Mouse (Mus musculus) liver, adult 2 months (tissue): ENCODE data around the gene Tpgs1. TPM values are rescaled to one million over a fixed set of nuclear protein-coding genes. Genes with fewer than 3 reads are reported as not detected.

Experiments
- DNase-seq: peaks from one replicate; pipeline ENCODE4 v3.0.0-alpha.2; 2011; ENCODE audit warnings: low read depth, low spot score; ENCODE audit errors: extremely low read depth
- H3K27ac ChIP-seq: fragments of 200-500 bp; replicated peaks from 2 replicates; pipeline ENCODE4 v1.5.1; 2012; ENCODE audit warnings: low read depth, mild to moderate bottlenecking, control low read depth, inconsistent platforms, low read length; ENCODE audit not compliant: insufficient read depth
- H3K27me3 ChIP-seq: fragments of 200-500 bp; 2 replicates; pipeline ENCODE4 v1.6.1; 2012; ENCODE audit warnings: mild to moderate bottlenecking, moderate library complexity, low read length, inconsistent platforms; ENCODE audit not compliant: control insufficient read depth, insufficient read depth
- H3K36me3 ChIP-seq: fragments of 200-500 bp; 2 replicates; pipeline ENCODE4 v1.6.1; 2012; ENCODE audit warnings: low read length, inconsistent platforms; ENCODE audit not compliant: control insufficient read depth, insufficient read depth
- H3K4me1 ChIP-seq: fragments of 200-500 bp; 2 replicates; pipeline ENCODE4 v1.6.1; 2011; ENCODE audit warnings: low read length; ENCODE audit not compliant: control insufficient read depth, insufficient read depth
- H3K4me3 ChIP-seq: fragments of 200-500 bp; 2 replicates; pipeline ENCODE4 v1.5.1; 2011; ENCODE audit warnings: low read depth, mild to moderate bottlenecking, control low read depth, low read length, moderate library complexity; ENCODE audit not compliant: insufficient read depth
- H3K79me2 ChIP-seq: fragments of 200-500 bp; 2 replicates; pipeline ENCODE4 v1.6.1; 2012; ENCODE audit warnings: inconsistent platforms, mild to moderate bottlenecking, low read length, moderate library complexity; ENCODE audit not compliant: control insufficient read depth, insufficient read depth
- H3K9ac ChIP-seq: fragments of 200-500 bp; 2 replicates; pipeline ENCODE4 v1.6.1; 2012; ENCODE audit warnings: low read depth, mild to moderate bottlenecking, control low read depth, inconsistent platforms, low read length
- CTCF ChIP-seq: fragments of 200-500 bp; IDR thresholded peaks from 2 replicates; pipeline ENCODE4 v1.5.1; 2011; ENCODE audit warnings: low read depth, low read length, control low read depth
- POLR2A ChIP-seq: fragments of 200-500 bp; IDR thresholded peaks from 2 replicates; pipeline ENCODE4 v1.6.1; 2011; ENCODE audit warnings: low read length, control low read depth; ENCODE audit not compliant: insufficient read depth; ENCODE audit errors: extremely low read depth
- WGBS: fragments of 180-500 bp; shearing (Covaris S2); methylation state at CpG from one replicate; pipeline ENCODE4 v1.1.7; 2018; 5-methylcytosine and 5-hydroxymethylcytosine counted together
- polyA plus RNA-seq: library from polyadenylated mRNA; depleted of rRNA; stranded (reverse); fragments of >200 nt; gene quantifications from 2 replicates; pipeline ENCODE4 v1.2.3, GENCODE M21; 2012
- total RNA-seq: library from RNA; depleted of rRNA; stranded (reverse); fragments of >200 nt; gene quantifications from 2 replicates; pipeline ENCODE4 v1.2.3, GENCODE M21; 2014

Tpgs1 gene
- total and polyA plus RNA-seq, 2 experiments = 18.2 to 48.5 TPM

DNA sequence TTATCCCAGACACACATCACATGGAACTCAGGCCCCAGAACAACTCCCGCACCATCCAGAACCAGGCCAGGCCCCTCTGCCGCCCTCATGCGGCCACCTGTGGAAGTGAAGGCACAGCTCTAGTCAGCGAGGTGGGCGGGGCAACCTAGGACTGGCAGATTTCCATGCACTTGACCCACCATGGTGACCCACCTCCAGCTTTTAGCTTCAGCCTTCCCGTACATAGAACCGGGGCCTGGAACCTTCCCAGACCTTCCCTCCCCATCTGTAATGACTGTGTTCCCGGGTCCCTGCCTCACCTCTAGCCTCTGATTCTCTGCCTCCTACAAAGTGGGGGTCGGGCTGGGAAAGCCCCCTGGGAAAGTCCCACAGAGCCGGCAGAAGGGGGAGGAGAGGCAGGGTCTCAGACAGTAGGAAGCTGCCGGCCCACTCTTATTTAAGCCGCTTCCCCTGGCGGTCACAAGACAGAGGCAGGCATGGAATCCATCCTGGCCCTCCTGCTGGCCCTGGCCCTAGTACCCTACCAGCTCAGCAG is 5.0 kb upstream of the Tpgs1 start, which contains the start of gene Madcam1:
TSS of gene Madcam1 (plus strand) at position 429 of the 535 bp plus-strand sequence.
- Histone ChIP-seq H3K27me3 (no peaks in the 10 kb centered on the region), H3K4me1 (no peaks in the 10 kb centered on the region), H3K79me2 (no peaks in the 10 kb centered on the region), H3K9ac (no peak within 1 kb of the TSS), H3K4me3 (no peak within 1 kb of the TSS), H3K27ac (no peak within 1 kb of the TSS), H3K36me3 (no peaks in the 10 kb centered on the region)
- DNase-seq = no peak
- peak; percentile 92 for TF ChIP-seq CTCF
- no peak for TF ChIP-seq POLR2A
- 23% methylated on average over 13 of the region's 13 CpGs for WGBS

DNA sequence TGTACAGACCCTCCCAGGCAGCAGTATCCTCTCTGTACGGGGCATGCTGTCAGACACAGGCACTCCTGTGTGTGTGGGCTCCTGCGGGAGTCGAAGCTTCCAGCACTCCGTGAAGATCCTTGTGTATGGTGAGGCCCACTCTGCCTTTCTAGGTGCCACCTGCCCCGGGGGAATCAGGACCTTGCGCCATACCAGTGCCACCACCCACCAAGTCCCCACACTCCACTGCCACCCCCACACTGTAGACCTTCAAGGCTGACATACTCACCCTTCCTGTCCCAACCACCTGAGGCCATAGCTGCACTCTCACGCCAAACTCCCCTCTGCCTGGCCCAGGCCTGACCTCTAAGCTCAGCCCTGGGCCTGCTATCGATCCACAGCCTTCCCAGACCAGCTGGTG is 4.1 kb upstream of the Tpgs1 start:
- H3K9ac ChIP-seq = no peak overlapping the region
- no peaks in the 10 kb centered on the region for H3K36me3 ChIP-seq
- H3K79me2 ChIP-seq = peaks cover 5% of the 10 kb centered on the region; the same call in 1 of the 2 replicates
- no peak for DNase-seq
- WGBS = 83% methylated on average over 8 of the region's 8 CpGs
- peaks cover 2% of the 10 kb centered on the region for H3K4me1 ChIP-seq
- H3K27ac ChIP-seq = no peak overlapping the region
- TF ChIP-seq CTCF (no peak), POLR2A (no peak)
- no peak overlapping the region for H3K4me3 ChIP-seq
- H3K27me3 ChIP-seq = no peaks in the 10 kb centered on the region

DNA sequence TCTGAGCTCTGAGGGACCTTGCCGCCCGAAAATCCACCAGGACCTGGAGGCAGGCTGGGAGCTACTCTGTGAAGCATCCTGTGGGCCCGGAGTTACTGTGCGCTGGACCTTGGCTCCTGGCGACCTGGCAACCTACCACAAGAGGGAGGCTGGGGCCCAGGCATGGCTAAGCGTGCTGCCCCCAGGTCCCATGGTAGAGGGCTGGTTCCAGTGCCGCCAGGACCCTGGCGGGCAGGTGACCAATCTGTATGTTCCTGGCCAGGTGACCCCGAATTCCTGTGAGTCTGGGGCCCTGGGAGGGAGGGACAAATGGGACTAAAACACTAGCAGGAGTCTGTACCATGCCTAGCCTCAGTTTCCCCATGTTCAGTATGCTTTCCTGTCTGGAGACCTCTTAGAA is 2.7 kb upstream of the Tpgs1 start:
- Histone ChIP-seq H3K36me3 (no peaks in the 10 kb centered on the region), H3K4me3 (no peak overlapping the region), H3K79me2 (peaks cover 5% of the 10 kb centered on the region; the same call in 1 of the 2 replicates), H3K27ac (no peak overlapping the region), H3K27me3 (no peaks in the 10 kb centered on the region), H3K4me1 (peaks cover 7% of the 10 kb centered on the region), H3K9ac (no peak overlapping the region)
- 73% methylated on average over 9 of the region's 9 CpGs for WGBS
- TF ChIP-seq POLR2A (no peak), CTCF (no peak)
- no peak for DNase-seq

DNA sequence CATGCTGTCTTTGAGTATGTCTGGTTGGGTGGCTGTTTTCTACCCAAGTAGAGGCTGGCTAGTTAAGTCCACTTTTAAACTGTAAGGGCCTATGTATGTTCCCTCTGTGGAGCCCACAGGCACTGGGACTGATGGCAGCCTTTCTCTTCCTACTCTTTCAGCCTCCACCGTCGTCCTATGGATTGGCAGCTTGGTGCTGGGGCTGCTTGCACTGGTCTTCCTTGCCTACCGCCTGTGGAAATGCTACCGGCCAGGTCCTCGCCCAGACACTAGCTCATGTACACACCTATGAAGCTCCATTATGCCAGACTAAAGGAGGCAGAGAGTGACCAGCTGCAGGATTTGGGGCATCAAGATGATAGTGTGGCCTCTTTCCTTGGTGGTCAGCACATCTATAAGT is 1.1 kb upstream of the Tpgs1 start:
- TF ChIP-seq CTCF (no peak), POLR2A (no peak)
- WGBS = 79% methylated on average over 5 of the region's 5 CpGs
- H3K27ac ChIP-seq = no peak overlapping the region
- H3K79me2 ChIP-seq = peaks cover 5% of the 10 kb centered on the region; the same call in 1 of the 2 replicates
- no peaks in the 10 kb centered on the region for H3K27me3 ChIP-seq
- H3K36me3 ChIP-seq = no peaks in the 10 kb centered on the region
- H3K4me3 ChIP-seq = no peak overlapping the region
- no peak for DNase-seq
- no peak overlapping the region for H3K9ac ChIP-seq
- peaks cover 7% of the 10 kb centered on the region for H3K4me1 ChIP-seq

DNA sequence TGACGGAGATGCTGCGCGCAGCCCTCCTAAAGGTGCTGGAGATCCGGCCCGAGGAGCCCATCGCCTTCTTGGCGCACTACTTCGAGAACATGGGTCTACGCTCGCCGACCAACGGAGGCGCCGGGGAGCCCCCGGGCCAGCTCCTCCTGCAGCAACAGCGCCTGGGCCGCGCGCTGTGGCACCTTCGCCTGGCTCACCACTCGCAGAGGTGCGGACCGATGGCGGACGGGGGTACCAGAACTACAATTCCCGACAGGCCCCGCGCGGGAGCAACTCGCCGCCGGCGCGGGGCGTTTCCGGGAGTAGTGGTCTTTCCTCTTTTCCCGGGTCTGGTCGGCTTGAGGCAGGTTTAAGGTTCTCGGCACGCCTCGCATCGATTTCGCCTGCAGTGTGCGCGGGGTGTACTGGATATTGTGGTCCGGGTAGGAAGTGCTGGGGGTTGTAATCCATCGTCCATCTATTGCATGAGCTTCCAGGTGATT is 448 bp downstream of the Tpgs1 start:
- H3K4me1 ChIP-seq = peaks cover 7% of the 10 kb centered on the region
- under 1% methylated on average over 47 of the region's 47 CpGs for WGBS
- no peaks in the 10 kb centered on the region for H3K27me3 ChIP-seq
- H3K79me2 ChIP-seq = peaks cover 5% of the 10 kb centered on the region; the same call in 1 of the 2 replicates
- no peaks in the 10 kb centered on the region for H3K36me3 ChIP-seq
- H3K27ac ChIP-seq = peak overlapping the region; percentile 64
- H3K9ac ChIP-seq = peak overlapping the region; percentile 83
- peak overlapping the region; percentile 84 for H3K4me3 ChIP-seq
- DNase-seq = peak; percentile 27
- no peak for TF ChIP-seq CTCF
- no peak for TF ChIP-seq POLR2A
